Mouse (Mus musculus) urinary bladder, postnatal 10 days (tissue): ENCODE measurements around the gene Chst11.

Experiments
- DNase-seq: peaks from one replicate; pipeline ENCODE4 v3.0.0; 2022; ENCODE audit warnings: low spot score

The Chst11 gene

DNA sequence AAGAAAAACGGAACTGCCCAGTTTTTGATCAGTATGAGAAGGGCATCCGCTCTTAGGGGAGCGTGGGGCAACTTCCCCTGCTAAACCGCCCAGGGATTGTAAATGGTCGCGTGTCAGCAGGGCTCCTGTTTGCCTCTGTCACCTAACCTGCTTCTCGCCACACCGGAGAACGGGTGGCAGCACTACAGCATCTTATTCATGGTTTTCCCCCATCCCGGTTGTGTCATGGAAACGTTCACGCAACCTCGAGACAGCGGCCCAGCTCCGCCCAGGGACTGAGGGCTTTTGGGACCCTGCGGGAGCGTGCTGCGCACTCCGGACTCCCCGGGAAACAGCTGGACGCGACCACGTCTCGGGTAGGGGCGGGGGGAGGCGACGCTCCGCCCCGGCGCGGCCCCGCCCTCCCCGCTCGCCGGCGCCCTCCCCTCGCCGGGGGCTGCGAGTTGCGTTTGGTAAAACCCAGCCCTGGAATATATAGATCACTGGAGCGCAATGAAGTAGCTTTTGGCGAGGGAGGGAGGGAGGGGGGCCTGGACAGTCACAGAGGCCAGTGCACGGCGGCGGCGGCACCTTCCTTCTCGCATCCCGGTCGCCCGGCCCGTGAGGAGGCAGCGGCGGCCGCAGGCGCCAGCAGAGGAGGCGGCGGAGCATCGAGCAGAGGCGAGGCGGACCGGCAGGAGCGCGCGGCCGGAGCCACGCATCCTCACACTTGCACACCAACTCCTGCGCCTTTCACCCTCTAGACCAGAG is at the start of gene Chst11:
Gene Chst11 (plus strand): TSS at position 549 of the 750 bp plus-strand sequence.
- DNase-seq: no peak

GRCm38 (mm10) chr10:82935774-82936173 is 49.5 kb upstream of the Chst11 start:
- DNase-seq: no peak

DNA sequence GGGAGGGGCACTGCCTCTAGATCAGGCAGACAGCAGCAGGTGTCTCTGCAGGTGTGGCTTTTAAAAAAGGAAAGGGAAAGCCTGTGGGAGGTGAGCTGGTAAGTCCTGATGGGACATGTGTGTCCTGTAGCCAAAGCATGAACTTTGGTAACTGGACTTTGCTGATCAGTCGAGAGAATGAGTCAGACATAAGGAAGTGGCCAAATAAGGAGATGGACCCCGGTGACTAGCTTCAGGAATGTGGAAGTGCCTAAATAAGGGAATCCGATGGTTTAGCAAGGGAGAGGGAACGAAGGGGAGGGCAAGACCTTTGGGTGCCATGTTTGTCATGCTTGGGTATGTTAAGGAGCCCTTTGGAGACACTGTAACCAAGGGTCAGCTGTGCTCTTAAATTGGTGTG is 31.9 kb upstream of the Chst11 start:
- no peak for DNase-seq

- no peak for DNase-seq
These were observed 30.2 kb upstream of the Chst11 start for GRCm38 (mm10) chr10:82955117-82955516.

GRCm38 (mm10) chr10:82958218-82958761 is 27.0 kb upstream of the Chst11 start:
- DNase-seq: no peak

GRCm38 (mm10) chr10:82959316-82959715 is 26.0 kb upstream of the Chst11 start:
- DNase-seq: no peak

DNA sequence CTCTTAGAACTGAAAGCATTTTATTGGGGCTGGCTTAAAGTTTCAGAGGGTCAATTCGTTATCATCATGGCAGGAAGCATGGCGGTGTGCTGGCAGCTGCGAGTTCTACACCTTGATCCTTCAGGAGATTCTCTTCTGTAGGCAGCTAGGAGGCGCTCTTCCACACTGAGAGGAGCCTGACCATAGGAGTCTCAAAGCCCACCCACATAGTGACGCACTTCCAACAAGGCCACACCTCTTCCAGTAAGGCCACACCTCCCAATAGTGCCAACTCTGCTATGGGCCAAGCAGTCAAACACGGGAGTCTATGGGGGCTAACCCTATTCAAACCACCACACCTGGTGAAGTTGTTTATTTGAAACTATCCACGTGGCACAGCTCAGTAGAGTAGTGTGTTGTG is 24.0 kb upstream of the Chst11 start:
- DNase-seq: no peak

- DNase-seq: no peak
These were observed 23.3 kb upstream of the Chst11 start for GRCm38 (mm10) chr10:82962018-82962417.

- DNase-seq: no peak
These were observed 22.8 kb upstream of the Chst11 start for GRCm38 (mm10) chr10:82962472-82963020.

- no peak for DNase-seq
These were observed 20.8 kb upstream of the Chst11 start for GRCm38 (mm10) chr10:82964491-82964890.

DNA sequence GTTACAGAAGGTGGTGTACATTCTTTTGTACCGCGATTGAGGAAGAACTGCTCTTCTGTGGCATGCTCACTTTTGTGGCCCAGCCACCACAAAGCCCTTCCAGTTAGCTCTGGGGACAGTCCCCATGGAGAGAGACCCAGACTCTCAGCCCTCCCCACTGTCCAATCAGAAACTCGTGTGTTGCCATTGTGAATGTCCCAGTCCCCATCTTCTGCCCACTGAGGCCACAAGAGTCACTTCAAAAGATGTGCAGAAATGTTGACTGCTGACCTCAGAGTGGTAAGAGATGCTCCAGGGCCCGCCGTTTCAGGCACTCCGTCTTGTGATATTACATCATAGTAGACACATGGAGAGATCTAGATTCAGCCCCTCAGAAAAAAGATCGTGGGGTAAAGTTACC is 18.6 kb upstream of the Chst11 start:
- no peak for DNase-seq

DNA sequence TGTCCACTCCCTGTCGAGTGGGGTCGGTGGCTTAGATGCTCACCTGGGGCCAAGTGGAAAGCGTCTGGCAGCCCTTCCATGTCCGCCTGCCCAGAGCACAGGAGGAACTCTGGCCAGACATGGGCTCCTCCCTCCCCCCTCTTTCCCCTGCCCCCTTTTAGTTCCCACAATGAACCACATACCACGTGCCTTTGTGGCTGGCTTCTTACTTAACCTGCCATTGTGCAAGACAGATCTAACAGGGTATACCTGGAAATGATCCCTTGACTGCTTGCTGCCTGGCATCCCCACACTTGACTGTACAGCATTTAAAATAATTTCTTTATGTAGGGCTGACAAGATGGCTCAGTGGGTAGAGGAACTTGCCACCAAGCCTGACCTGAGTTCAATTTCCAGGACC is 15.7 kb upstream of the Chst11 start:
- DNase-seq: no peak

DNA sequence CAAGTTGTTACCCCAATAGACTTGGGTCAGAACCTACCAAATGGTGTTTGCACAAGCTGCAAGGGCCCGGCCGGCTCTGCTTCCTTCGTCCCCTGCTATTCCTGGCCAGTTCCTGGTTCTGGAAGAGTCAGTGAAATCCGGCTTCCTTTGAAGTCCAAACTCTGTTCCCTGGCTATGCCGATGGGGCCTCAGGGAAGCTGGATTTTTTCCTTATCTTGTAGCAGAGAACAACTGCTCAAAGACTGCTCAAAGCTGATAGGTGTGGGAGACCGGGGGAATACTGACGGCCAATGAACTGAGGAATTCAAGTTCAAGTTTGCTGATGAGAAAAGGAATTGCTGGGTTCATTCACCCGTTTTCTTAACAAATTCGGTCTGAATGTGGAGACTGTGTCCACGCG is 13.7 kb upstream of the Chst11 start:
- DNase-seq: no peak

DNA sequence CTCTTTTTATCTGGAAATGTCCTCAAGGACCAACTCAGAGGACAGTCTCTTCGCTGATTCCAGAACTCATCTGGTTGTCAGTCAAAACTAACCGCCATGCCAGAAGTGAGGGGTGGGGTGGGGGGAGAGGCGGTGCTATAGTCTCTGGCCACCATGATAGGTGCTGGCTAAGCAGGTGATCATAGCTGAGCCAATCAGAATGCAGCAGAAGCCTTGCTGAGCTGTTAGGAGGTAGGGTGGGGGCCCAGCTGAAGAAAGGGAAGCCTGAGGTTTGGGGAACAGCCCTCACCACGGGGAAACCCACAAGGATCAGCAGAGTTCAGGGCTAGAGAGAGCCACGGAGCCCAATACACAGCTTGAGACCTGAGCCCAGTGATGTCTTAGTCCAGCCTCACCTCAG is 11.1 kb upstream of the Chst11 start:
- DNase-seq: no peak

DNA sequence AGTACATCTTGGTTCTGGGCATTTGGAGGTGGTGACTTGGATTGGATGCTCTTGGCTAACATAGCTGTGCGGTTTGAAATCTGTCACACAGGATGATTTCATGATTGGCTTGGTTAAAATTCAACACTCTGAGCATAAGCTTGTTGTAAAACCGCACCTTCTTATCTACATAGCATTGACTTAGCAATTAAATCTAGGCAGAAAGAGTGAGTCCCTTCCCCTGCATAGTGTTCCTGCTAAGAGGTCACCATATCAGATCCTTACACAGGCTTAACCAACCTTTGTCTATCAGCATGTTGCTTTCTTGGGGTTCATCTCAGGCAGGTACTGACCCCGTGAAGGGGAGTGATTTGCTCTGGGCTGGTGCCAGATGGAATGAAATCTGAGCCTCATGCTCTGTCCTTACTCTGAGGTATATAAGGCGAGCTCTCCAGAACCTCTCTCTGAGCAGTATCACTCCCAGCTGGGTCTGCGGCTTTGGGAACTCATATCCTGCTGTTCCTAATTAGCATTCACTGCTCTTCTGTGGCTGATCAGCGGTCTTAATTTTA is 10.6 kb upstream of the Chst11 start:
- no peak for DNase-seq

DNA sequence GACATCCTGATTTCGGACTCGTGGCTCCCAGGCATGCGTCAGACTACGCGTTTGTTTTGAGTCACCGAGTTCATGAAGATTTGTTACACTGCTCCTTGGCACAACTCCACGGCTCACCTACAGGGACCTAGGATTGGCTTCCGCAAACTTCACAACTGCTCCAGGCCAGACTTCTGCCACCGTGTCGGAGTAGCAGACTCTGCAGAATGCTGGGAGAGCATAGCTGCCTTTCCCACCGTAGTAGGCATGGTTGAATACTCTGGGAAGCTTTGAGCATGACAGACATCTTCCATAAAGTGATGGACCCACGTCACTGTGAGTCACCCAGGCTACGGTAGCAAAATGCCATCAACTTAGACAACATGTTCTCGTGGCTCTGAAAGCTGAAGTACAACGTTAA is 9.5 kb upstream of the Chst11 start:
- no peak for DNase-seq

DNA sequence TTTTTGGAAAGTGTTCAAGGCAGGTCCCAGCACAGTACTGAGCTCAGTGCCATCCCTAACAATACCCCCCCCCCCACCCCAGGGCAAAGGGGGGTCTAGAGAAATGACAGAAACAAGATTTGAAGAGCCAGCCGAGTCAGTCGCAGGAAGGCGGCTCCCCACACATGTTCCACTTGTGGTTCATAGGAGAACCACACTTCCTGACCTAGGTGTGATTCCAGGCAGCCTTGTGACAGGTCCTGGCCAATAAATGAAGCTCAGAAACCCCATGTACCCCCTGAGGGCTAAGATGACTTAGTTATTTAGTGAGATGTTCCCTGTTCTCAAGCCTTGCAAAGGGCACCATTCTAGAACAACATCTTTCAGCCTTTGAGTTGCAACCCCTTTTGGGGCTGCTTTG is 3.0 kb upstream of the Chst11 start:
- DNase-seq: no peak

GRCm38 (mm10) chr10:82985700-82986131 is 418 bp downstream of the Chst11 start:
- no peak for DNase-seq

DNA sequence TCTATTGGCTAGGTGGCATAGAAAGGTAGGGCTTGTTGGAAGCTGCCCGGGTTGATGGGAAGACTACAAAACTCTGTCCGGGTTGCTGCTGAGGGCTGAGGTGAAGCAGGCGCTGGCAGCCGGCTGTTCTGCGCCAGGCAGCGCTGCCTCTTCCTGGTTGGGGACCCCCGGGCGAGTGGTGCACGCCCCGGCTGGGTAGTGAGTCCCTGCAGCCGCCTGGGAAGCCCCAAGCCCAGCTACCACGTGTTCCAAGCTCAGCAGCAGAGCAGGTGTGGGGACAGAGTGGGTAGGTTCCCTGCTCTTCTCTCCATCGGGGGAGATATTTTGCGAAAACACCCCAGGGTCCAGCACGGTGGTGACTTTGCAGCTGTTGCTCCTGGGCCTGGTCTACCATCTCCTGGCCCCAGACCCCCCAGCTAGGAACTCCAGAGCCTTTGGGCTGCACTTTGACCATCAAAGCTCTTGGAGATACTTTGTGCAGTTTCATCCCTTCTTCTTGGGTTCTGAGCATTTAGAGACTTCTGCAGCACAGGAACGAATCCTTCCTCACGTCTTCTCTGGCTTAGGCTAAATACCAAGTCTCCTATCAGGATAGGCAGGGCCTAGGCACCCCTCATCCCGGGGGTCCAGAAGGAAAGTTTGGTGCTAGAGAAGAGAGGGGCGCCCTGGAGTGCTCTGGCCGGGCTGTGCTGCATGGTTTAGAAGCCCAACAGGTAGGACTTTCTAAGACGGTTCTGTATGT is 1.1 kb downstream of the Chst11 start:
- DNase-seq: no peak

DNA sequence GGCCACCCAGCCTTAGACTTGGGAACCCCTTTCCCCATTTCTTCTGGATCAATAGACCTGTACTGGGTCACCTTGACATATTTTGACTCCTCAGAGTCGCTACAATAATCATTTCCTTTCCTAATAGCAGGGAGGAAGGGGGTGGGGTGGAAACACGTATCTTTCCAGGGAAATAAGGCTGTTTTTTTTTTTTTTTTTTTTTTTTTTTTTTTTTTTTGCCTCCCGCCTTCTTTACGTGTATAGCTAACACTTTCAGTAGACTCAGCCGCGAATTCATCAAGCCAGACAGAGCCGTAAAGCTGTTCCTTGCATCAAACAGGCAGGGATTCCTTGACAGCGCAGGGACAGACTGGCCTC is 1.7 kb downstream of the Chst11 start:
- no peak for DNase-seq

DNA sequence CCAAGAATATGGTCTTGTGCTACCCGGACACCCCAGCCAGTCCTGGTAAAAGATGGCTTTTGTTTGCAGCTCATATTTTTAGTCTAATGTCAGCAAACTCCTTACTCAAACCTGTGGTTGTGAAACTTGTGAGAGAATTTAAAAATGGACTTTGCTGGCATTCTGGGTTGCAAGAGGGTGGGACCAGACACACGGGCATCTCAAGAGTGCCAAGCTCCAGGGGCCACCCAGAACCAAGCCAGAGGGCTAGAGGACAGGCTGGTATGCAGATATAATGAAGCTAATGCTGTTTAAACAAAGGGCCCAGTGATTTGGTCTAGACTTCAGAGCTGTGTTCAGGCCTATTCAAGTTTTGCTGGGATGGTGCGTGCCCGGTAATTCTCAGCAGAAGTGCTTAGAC is 2.1 kb downstream of the Chst11 start:
- DNase-seq: no peak

- no peak for DNase-seq
These were observed 4.2 kb downstream of the Chst11 start for GRCm38 (mm10) chr10:82989418-82990025.
